Mouse (Mus musculus) neural tube, embryonic 13.5 days (tissue): ENCODE measurements around the gene Igfn1. TPM values are rescaled to one million over a fixed set of nuclear protein-coding genes. Genes with fewer than 3 reads are reported as not detected.
A peak's percentile ranks its signal among the peaks of the same experiment; 100 is the strongest.

Experiments used
- ATAC-seq: fragments of 200-750 bp; cut with Nextera tagmentation; 2 replicates; pipeline ENCODE4 v1.8.0; 2017; ENCODE audit warnings: low read depth, mild to moderate bottlenecking, moderate TSS enrichment, moderate library complexity
- H3K27ac ChIP-seq: fragments of 300-500 bp; sonication (generic); replicated peaks from 2 replicates; pipeline ENCODE4 v1.5.1; 2015; ENCODE audit warnings: moderate library complexity, mild to moderate bottlenecking, inconsistent platforms
- H3K27me3 ChIP-seq: fragments of 300-500 bp; sonication (generic); 2 replicates; pipeline ENCODE4 v1.6.1; 2015; ENCODE audit warnings: mild to moderate bottlenecking, inconsistent platforms
- H3K36me3 ChIP-seq: fragments of 300-500 bp; sonication (generic); 2 replicates; pipeline ENCODE4 v1.6.1; 2015; ENCODE audit warnings: mild to moderate bottlenecking, inconsistent platforms
- H3K4me1 ChIP-seq: fragments of 300-500 bp; sonication (generic); replicated peaks from 2 replicates; pipeline ENCODE4 v1.6.1; 2015; ENCODE audit warnings: inconsistent platforms
- H3K4me2 ChIP-seq: fragments of 300-500 bp; sonication (generic); 2 replicates; pipeline ENCODE4 v1.6.1; 2015; ENCODE audit warnings: inconsistent platforms, mild to moderate bottlenecking, moderate library complexity
- H3K4me3 ChIP-seq: fragments of 300-500 bp; sonication (generic); 2 replicates; pipeline ENCODE4 v1.5.1; 2015; ENCODE audit warnings: mild to moderate bottlenecking, inconsistent platforms
- H3K9ac ChIP-seq: fragments of 300-500 bp; sonication (generic); 2 replicates; pipeline ENCODE4 v1.6.1; 2015; ENCODE audit warnings: moderate library complexity, mild to moderate bottlenecking, inconsistent platforms
- H3K9me3 ChIP-seq: fragments of 300-500 bp; sonication (generic); 2 replicates; pipeline ENCODE4 v1.6.1; 2016; ENCODE audit warnings: inconsistent platforms
- WGBS: fragments of 180-500 bp; shearing (Covaris S2); methylation state at CpG from one replicate; pipeline ENCODE4 v1.1.7; 2015; 5-methylcytosine and 5-hydroxymethylcytosine counted together
- polyA plus RNA-seq: library from polyadenylated mRNA; unstranded; fragments of >200 nt; fragmentation: Nextera tagmentation; extraction: Ambion mirVana; gene quantifications from 2 replicates; pipeline ENCODE4 v1.2.1, GENCODE M21; 2015

Gene Igfn1
- polyA plus RNA-seq, 1 experiment from 2014 or later = not detected

DNA sequence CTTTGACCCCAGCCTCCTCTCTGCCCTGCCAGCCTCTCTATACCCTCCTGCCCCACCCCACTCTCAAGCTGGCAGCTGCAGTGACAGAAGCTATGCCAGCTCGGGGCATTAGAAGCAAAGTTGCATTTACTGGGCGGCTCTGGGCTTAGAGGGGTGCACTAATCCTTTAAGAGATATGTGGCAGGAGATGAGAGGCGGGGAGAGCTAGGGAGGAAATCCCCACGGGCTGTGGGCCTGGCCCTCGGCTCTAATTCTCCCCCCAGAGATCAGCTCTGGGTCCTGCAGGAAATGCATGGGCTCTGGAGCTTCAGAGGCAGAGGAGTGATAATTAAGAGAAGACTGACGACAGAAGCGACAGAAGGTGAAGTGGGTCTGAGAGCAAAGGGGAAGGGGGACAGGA lies 26.8 kb upstream of the Igfn1 start:
- Histone ChIP-seq H3K4me1 (no peaks in the 10 kb centered on the region), H3K4me2 (no peak overlapping the region), H3K27me3 (no peaks in the 10 kb centered on the region), H3K9ac (no peak overlapping the region), H3K36me3 (peaks cover 83% of the 10 kb centered on the region), H3K9me3 (no peaks in the 10 kb centered on the region), H3K4me3 (no peak overlapping the region), H3K27ac (no peak overlapping the region)
- no peak for ATAC-seq
- 82% methylated on average over 7 of the region's 7 CpGs for WGBS

DNA sequence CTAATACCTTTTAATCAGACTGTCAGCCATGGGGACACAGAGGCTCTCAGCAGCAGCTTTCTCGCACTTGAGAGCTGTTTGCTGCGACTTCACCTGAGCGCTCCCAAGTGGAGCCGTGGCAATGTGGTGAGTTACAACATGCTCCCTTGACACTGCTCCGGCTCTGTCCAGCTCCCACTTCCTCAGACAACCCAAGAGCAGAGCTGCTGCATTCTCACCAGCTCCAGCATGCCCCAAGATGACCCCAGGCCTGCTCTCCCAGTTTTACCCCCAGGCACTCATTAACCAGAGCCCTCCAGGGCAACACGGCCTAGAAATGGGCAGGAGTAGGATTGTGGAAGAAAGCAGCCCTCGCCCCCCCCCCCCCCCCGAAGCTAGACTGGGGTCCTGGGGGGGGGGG lies 25.6 kb upstream of the Igfn1 start:
- Histone ChIP-seq H3K27ac (no peak overlapping the region), H3K27me3 (no peaks in the 10 kb centered on the region), H3K9ac (no peak overlapping the region), H3K4me2 (no peak overlapping the region), H3K36me3 (peaks cover 96% of the 10 kb centered on the region), H3K4me1 (no peaks in the 10 kb centered on the region), H3K4me3 (no peak overlapping the region), H3K9me3 (no peaks in the 10 kb centered on the region)
- WGBS = 86% methylated on average over 8 of the region's 8 CpGs
- no peak for ATAC-seq

DNA sequence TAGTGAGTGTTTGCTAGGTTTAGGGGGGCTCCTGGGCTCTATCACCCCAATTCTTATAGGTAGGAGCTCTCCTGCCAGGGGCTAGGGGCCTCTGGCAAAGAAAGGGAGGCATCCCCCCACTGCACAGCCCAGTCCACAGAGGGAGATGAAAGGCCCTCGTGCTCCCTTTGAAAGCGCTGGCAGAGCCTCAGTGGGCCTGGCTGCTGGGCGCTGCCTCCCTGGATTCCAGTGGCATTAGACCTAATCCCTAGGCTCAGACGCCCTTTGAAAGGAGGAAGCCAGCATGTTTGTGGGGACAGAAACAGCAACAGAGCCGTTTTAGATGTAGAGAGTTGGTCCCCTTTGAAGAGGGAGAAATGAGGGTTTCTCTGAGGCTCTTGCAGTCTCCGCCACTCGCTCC lies 24.1 kb upstream of the Igfn1 start:
- no peak overlapping the region for H3K4me3 ChIP-seq
- H3K36me3 ChIP-seq = peaks cover 99% of the 10 kb centered on the region
- ATAC-seq = no peak
- H3K9me3 ChIP-seq = no peaks in the 10 kb centered on the region
- no peaks in the 10 kb centered on the region for H3K4me1 ChIP-seq
- H3K27me3 ChIP-seq = no peaks in the 10 kb centered on the region
- WGBS = 74% methylated on average over 7 of the region's 7 CpGs
- H3K4me2 ChIP-seq = no peak overlapping the region
- H3K9ac ChIP-seq = no peak overlapping the region
- H3K27ac ChIP-seq = no peak overlapping the region

DNA sequence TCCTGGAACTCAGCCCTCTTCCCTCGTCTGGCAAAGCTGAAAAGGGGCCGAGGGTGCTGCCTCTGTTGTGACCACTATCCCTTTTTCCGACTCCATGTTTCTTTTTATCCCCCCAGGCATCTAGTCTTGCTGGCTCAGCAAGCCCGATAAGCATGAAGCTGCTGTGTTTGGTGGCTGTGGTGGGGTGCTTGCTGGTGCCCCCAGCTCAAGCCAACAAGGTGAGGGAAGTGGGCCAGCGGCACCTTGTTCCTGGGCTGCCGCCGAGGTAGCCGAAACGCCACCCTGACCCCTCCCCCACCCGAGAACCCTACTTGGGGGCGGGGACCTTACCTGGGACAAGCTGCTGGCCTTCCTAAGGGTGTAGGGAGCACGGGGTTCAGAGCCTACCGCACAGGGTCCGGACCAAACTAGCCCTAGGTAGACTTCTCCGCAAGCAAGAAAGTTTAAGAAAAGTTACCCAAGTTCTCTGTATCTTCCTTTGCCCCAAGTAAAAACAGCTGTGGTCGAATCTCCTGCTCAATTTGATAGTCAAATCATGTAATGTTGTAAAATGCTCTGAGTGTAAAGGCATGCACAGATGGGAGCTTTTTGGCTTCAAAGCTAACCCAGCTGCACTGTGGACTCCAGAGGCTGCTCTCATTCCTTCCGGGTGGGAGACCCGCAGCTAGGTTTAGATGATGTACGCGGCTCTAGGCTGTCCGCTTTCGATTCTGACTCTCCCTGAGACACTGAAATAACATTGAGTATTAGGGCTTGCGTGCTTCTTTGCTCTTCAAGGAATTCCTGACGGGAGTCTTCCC lies 12.4 kb upstream of the Igfn1 start:
- Histone ChIP-seq H3K27ac (peak overlapping the region; percentile 81), H3K9me3 (no peaks in the 10 kb centered on the region), H3K4me2 (peak overlapping the region; percentile 97), H3K9ac (peak overlapping the region; percentile 87), H3K27me3 (no peaks in the 10 kb centered on the region), H3K4me3 (peak overlapping the region; percentile 74), H3K36me3 (peaks cover 33% of the 10 kb centered on the region), H3K4me1 (peaks cover 20% of the 10 kb centered on the region)
- ATAC-seq = peak; percentile 75
- 6% methylated on average over 24 of the region's 24 CpGs for WGBS

DNA sequence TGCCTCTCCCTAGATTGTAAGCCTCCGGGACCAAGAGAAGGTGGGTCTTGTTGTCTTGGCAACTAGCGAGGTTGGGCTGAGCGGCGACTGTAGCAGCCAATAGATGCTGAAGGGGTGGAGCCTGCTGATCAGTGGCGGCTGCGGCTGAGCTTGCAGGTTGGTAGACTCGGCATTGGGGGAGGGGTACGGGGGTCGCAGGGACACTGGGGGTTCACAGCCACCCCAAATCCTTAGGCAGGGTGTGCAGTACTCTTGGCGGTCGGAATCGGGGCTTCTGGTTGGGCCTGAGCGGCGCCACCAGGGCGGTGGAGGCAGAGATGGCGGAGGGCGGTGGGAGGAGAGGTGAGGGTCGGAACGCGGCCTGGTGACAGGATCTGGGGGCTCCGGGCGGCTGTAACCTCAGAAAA lies 11.8 kb upstream of the Igfn1 start:
- H3K4me2 ChIP-seq = peak overlapping the region; percentile 97
- peaks cover 20% of the 10 kb centered on the region for H3K4me1 ChIP-seq
- H3K9me3 ChIP-seq = no peaks in the 10 kb centered on the region
- H3K27ac ChIP-seq = peak overlapping the region; percentile 81
- ATAC-seq = peak; percentile 99
- H3K4me3 ChIP-seq = peak overlapping the region; percentile 74
- peak overlapping the region; percentile 87 for H3K9ac ChIP-seq
- peaks cover 26% of the 10 kb centered on the region for H3K36me3 ChIP-seq
- H3K27me3 ChIP-seq = no peaks in the 10 kb centered on the region
- under 1% methylated on average over 22 of the region's 22 CpGs for WGBS

DNA sequence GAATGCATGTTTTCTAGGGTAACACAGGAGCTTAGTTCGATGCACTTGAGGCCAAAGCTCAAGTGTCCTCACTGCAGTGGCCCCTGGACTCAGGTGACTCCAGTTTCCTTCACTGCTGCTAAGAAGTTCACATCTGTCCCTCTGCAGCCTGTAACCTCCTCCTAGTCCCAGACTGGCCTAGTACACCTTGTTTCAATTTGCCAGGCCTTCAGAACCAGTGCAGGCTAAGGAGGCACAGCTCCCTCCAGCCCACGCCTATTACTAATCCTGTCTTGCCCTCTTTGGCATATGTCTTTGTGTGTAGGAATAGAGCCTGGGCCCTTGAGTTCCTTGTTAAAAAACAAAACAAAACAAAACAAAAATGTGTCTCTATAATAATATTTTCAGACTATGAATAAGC lies 11.2 kb upstream of the Igfn1 start:
- H3K27ac ChIP-seq = no peak overlapping the region
- H3K36me3 ChIP-seq = peaks cover 20% of the 10 kb centered on the region
- H3K9ac ChIP-seq = no peak overlapping the region
- H3K4me1 ChIP-seq = peaks cover 20% of the 10 kb centered on the region
- H3K9me3 ChIP-seq = no peaks in the 10 kb centered on the region
- ATAC-seq = peak; percentile 30; the same call in 1 of the 2 replicates
- WGBS = 92% methylated on average over 2 of the region's 2 CpGs
- peak overlapping the region; percentile 25; the same call in 1 of the 2 replicates for H3K4me2 ChIP-seq
- no peak overlapping the region for H3K4me3 ChIP-seq
- H3K27me3 ChIP-seq = no peaks in the 10 kb centered on the region

DNA sequence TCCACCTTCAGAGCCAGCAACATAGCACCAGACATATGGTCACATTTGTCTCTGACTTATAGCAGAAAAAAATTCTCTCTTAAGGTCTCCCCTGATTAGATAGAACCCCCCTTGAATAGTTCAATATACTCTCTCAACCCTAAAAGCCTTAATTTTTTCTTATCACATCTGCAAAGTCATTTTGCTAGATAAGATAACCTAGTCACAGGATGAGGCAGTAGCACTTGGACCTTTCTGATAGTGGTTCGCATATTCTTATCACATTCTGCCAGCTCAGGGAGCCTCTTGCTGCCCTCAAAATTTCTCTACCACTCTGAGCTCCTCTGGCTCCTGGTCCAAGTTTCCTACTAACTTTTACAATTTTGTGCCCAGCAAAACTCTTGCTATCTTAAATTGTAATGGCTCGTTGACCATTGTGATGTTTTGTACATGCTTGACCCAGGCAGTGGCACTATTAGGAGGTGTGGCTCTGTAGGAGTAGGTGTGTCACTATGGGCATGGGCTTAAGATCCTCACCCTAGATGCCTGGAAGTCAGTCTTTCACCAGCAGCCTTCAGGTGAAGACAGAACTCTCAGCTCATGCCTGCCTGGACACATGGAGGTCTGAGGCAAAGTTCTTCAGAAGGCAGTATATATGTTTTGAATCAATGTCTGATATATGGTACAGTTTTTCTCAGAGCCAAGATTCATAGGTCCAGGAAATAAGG lies 8.8 kb upstream of the Igfn1 start:
- ATAC-seq = no peak
- 80% methylated on average over 2 of the region's 2 CpGs for WGBS

DNA sequence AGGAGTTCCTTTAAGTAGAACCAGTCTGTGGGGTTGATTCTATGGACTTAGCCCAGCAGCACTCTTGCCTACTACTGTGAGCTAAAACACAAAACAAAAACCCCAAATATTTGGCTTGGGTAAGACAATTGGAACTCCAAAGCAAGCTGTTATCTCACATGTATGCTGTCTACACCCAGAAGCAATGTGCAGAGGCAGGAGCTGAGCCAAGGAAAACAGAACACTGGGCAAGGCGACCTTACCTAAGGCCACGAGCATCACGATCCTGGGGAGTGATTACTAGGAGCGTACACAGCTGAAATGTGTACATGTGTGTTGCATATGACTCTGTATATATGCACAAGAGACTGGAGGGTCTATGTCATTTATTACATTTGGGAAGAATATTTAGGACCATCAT lies 7.4 kb upstream of the Igfn1 start:
- ATAC-seq = no peak
- Histone ChIP-seq H3K27me3 (peaks cover 9% of the 10 kb centered on the region), H3K9ac (no peak overlapping the region), H3K4me2 (no peak overlapping the region), H3K36me3 (no peaks in the 10 kb centered on the region), H3K4me3 (no peak overlapping the region), H3K4me1 (peaks cover 8% of the 10 kb centered on the region), H3K27ac (no peak overlapping the region), H3K9me3 (no peaks in the 10 kb centered on the region)
- WGBS = 90% methylated on average over 4 of the region's 4 CpGs

More for the DNA sequence above, 8.8 kb upstream of the Igfn1 start:
- Histone ChIP-seq H3K9me3 (no peaks in the 10 kb centered on the region), H3K4me1 (peaks cover 20% of the 10 kb centered on the region), H3K9ac (no peak overlapping the region), H3K36me3 (no peaks in the 10 kb centered on the region), H3K4me3 (no peak overlapping the region), H3K27ac (no peak overlapping the region), H3K27me3 (no peaks in the 10 kb centered on the region), H3K4me2 (no peak overlapping the region)

DNA sequence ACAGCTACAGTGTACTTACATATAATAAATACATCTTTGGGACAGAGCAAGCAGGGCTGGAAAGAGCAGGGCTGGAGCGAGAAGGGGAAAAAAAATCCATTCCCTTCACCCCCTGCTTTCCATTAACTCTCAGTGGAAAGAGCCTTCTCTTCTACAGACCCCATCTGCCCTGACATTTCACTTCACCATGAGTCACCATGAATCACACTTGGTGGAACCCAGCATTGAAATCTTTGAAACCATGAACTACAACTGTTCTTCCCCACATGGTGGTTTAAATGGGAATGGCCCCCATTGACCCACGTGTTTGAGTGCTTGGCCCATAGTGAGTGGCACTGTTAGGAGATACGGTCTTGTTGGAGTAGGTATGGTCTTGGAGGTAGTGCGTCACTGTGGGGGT lies 4.1 kb upstream of the Igfn1 start:
- Histone ChIP-seq H3K4me1 (peaks cover 10% of the 10 kb centered on the region), H3K9ac (no peak overlapping the region), H3K36me3 (no peaks in the 10 kb centered on the region), H3K4me3 (no peak overlapping the region), H3K9me3 (no peaks in the 10 kb centered on the region), H3K27me3 (peaks cover 27% of the 10 kb centered on the region), H3K4me2 (no peak overlapping the region), H3K27ac (no peak overlapping the region)
- no peak for ATAC-seq
- WGBS = 88% methylated on average over 4 of the region's 4 CpGs

DNA sequence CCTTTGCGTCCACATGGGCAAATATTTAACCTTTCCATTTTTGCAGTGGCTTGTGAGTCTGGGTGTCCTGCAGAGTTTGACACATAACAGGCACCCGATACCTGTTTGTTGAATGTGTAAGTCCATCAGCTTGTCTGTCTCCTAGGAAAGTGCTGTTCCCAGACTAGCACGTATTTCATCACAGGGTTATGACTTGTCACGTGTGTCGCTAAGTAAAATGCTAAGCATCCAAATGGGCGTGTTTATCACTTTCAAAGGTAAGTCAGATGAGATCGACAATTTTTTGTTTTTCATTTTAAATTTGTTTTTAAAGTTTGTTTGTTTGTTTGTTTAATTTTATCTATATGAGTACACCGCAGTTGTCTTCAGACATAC lies 2.0 kb upstream of the Igfn1 start:
- no peak for ATAC-seq
- Histone ChIP-seq H3K9ac (no peak overlapping the region), H3K36me3 (no peaks in the 10 kb centered on the region), H3K4me1 (peaks cover 10% of the 10 kb centered on the region), H3K4me2 (peak overlapping the region; percentile 60), H3K27me3 (peaks cover 27% of the 10 kb centered on the region), H3K9me3 (no peaks in the 10 kb centered on the region), H3K4me3 (peak overlapping the region; percentile 37), H3K27ac (no peak overlapping the region)
- 28% methylated on average over 8 of the region's 8 CpGs for WGBS

DNA sequence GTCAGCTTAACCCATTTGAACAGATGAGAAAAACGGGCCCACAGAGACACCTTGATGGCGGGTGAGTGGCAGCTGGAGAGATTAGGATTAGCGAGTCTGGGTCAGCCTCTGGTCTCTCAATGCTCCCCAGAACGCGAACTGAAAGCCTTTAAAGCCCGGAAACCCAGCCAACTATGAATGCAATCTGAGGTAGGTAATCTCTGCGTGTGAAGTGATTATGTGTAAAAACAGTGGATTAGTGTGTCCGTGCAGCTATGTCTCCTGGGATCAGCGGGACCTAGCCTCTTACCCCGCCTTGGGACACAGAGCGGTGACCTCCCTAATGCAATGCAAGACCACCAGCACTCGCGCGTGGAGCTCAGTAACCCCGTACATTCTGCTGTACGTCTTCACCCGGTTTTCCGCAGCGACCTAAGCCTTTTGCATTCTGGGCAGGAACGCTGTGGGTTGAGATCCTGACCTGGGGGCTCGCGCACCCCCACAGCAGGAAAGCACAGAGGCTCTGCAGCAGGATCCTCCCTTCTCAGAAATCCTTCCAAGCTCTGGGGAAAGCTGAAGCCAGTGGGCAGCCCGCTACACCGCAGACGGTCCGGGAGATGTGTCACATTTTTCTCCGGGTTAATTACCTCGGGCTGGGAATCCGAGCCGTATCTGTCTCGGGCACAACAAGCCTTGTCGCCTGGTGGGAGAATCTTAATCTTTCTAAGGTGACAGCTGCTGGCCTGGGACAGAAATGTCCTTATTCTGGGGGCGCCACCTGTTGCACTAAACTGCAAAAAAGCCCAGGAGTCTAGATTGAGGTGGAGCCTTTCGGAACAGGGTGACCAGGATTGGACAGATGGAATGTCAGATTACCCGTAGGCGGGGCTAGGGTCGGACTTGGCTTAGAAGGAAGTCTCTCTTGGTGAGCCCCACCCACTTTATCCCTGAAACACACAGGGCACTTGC lies 1.3 kb upstream of the Igfn1 start, which contains the start of gene Tmem9:
Gene Tmem9 (plus strand): TSS at position 940 of the 948 bp plus-strand sequence.
- ATAC-seq = peak; percentile 53; the same call in 1 of the 2 replicates
- WGBS = 4% methylated on average over 37 of the region's 37 CpGs
- peak within 1 kb of the TSS; percentile 37 for H3K4me3 ChIP-seq
- peaks cover 10% of the 10 kb centered on the region for H3K4me1 ChIP-seq
- no peaks in the 10 kb centered on the region for H3K36me3 ChIP-seq
- peaks cover 27% of the 10 kb centered on the region for H3K27me3 ChIP-seq
- H3K9me3 ChIP-seq = no peaks in the 10 kb centered on the region
- H3K4me2 ChIP-seq = peak within 1 kb of the TSS; percentile 60
- no peak within 1 kb of the TSS for H3K27ac ChIP-seq
- peak within 1 kb of the TSS; percentile 23; the same call in 1 of the 2 replicates for H3K9ac ChIP-seq
